Mouse (Mus musculus): ENCODE data around the gene Gm14214. TPM values are rescaled to one million over a fixed set of nuclear protein-coding genes. Genes with fewer than 3 reads are reported as not detected.

The Gm14214 gene
- polyA plus RNA-seq, 1 experiment from 2014 or later, result not detected

- no peak for ATAC-seq (ENCODE audit: insufficient number of reproducible peaks, low FRiP score)
- 85% methylated on average over 1 of the region's 1 CpGs for WGBS
Measured at GRCm38 (mm10) chr2:154774032-154774431, 4.2 kb upstream of the Gm14214 start.

DNA sequence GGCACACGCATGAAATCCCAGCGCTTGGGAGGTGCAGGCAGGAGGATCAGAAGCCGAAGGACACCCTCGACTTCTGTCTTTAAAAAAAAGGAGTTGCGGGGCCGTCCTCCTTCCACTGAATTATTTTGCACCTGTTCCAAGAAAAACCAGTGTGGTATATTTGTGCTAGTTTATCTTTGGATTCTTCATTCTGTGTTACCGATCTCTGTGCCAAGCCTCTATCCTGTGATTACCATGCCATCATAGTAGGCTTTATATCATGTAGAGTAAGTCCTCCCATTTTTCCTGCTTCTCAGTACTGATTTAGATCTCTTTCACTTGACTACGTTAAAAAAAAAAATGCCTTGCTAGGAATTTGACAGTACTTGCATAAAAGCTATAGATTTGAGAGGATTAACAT, 1.8 kb upstream of the Gm14214 start:
- H3K4me2 ChIP-seq, result no peak overlapping the region
- H3K9ac ChIP-seq, result no peak overlapping the region
- peaks cover 6% of the 10 kb centered on the region; the same call in 1 of the 2 replicates for H3K4me1 ChIP-seq (replicated peaks)
- peaks cover 4% of the 10 kb centered on the region; the same call in 1 of the 2 replicates for H3K9me3 ChIP-seq (replicated peaks)
- no peak overlapping the region for H3K27ac ChIP-seq (ENCODE audit: poor library complexity, severe bottlenecking)
- no peak overlapping the region for H3K4me3 ChIP-seq
- no peaks in the 10 kb centered on the region for H3K36me3 ChIP-seq
- 84% methylated on average over 8 of the region's 8 CpGs for WGBS
- H3K27me3 ChIP-seq (replicated peaks), result no peaks in the 10 kb centered on the region
- no peak for ATAC-seq (ENCODE audit: insufficient number of reproducible peaks, low FRiP score)

More at GRCm38 (mm10) chr2:154774032-154774431, 4.2 kb upstream of the Gm14214 start:
- Histone ChIP-seq H3K4me1 (replicated peaks) (peaks cover 7% of the 10 kb centered on the region; the same call in 1 of the 2 replicates), H3K27ac (ENCODE audit: poor library complexity, severe bottlenecking) (no peak overlapping the region), H3K36me3 (no peaks in the 10 kb centered on the region), H3K9ac (no peak overlapping the region), H3K27me3 (replicated peaks) (no peaks in the 10 kb centered on the region), H3K4me3 (no peak overlapping the region), H3K9me3 (replicated peaks) (peaks cover 4% of the 10 kb centered on the region; the same call in 1 of the 2 replicates), H3K4me2 (no peak overlapping the region)

GRCm38 (mm10) chr2:154767051-154767450, 2.8 kb downstream of the Gm14214 start:
- WGBS, result 83% methylated on average over 6 of the region's 6 CpGs
- no peaks in the 10 kb centered on the region for H3K9me3 ChIP-seq (replicated peaks)
- ATAC-seq (ENCODE audit: insufficient number of reproducible peaks, low FRiP score), result no peak
- no peaks in the 10 kb centered on the region for H3K36me3 ChIP-seq
- H3K27ac ChIP-seq (ENCODE audit: poor library complexity, severe bottlenecking), result no peak overlapping the region
- no peaks in the 10 kb centered on the region for H3K27me3 ChIP-seq (replicated peaks)
- H3K4me2 ChIP-seq, result no peak overlapping the region
- H3K4me3 ChIP-seq, result no peak overlapping the region
- H3K4me1 ChIP-seq (replicated peaks), result peaks cover 14% of the 10 kb centered on the region
- no peak overlapping the region for H3K9ac ChIP-seq

DNA sequence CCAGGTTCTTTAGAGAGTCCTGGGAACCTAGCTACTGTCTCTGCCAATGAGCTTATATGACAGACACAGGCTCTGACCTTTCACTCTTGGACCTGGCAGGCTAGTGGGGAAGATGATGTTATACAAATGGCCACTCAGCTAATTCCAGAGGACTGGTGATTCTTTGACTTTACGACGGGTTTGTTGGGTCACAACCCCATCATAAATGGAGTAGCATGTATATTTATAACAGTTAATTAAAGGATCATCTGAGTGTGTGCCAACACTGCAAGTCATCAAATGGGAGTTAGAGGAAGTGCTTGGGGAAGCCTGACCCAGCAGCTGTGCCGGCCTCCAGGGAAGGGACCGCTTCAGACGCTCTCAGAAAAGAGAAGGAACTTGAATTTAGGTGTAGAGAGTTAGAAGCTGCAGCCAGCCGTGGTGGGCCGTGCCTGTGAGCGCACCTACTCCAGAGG, 4.2 kb downstream of the Gm14214 start:
- 81% methylated on average over 8 of the region's 8 CpGs for WGBS
- Histone ChIP-seq H3K36me3 (no peaks in the 10 kb centered on the region), H3K27ac (ENCODE audit: poor library complexity, severe bottlenecking) (peak overlapping the region; percentile 11; the same call in 1 of the 2 replicates), H3K9ac (no peak overlapping the region), H3K4me2 (no peak overlapping the region), H3K27me3 (replicated peaks) (no peaks in the 10 kb centered on the region), H3K4me1 (replicated peaks) (peaks cover 14% of the 10 kb centered on the region), H3K9me3 (replicated peaks) (no peaks in the 10 kb centered on the region), H3K4me3 (no peak overlapping the region)
- no peak for ATAC-seq (ENCODE audit: insufficient number of reproducible peaks, low FRiP score)

DNA sequence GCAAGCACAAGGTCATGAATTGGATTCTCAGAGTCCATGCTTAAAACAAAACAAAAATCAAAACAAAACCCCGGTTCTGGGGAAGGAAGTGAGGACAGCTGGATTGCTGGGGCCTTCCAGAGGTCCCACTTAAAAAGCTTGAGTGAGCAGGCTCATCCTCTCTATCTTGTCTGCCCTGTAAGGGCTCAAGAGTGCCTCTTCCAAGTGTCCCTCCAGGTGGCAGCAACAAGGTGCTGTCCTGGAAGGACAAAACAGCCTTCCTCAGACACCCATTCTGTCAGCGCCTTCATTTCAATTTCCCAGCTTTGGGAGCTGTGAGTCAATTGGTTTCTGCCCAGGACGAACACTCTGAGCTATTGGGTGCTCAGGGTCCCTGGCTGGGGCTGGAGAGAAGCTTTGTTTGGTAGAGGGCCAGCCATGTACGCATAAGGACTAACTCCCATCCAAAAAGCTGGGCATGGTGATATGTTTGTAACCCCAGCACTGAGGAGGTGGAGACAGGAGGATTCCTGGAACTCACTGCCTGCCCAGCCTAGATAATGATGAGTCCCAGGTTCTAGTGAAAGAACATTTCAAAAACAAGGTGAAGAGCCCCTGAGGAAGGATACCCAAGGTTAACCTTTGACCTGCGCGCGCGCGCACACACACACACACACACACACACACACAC, 4.9 kb downstream of the Gm14214 start:
- H3K4me3 ChIP-seq, result no peak overlapping the region
- no peak overlapping the region for H3K4me2 ChIP-seq
- WGBS, result 71% methylated on average over 9 of the region's 9 CpGs
- no peaks in the 10 kb centered on the region for H3K27me3 ChIP-seq (replicated peaks)
- H3K9ac ChIP-seq, result no peak overlapping the region
- 0 out of 2 replicates have a peak overlapping the region, but pooled peaks have one; percentile 11 for H3K27ac ChIP-seq (ENCODE audit: poor library complexity, severe bottlenecking)
- ATAC-seq (ENCODE audit: insufficient number of reproducible peaks, low FRiP score), result peak; percentile 89
- H3K36me3 ChIP-seq, result no peaks in the 10 kb centered on the region
- H3K9me3 ChIP-seq (replicated peaks), result no peaks in the 10 kb centered on the region
- H3K4me1 ChIP-seq (replicated peaks), result peaks cover 14% of the 10 kb centered on the region

DNA sequence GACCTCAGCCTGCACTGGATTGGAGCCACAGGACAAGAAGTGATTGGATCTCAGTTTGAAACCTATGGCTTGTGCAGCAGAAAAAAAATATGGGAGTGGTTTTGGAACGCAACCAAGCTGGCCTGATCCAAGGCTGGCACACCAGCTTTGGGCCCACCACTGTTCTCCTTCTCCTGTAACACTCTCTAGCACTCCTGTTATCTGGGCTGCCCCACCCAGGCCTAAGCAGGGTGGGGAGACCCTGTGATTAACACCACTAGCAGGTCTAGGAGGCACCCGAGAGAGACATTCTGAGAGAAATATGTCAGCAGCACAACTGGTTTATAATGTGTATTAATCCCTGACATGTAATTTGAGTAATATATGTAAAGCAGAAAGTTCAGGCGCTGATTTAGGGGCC, 6.6 kb downstream of the Gm14214 start:
- Histone ChIP-seq H3K27me3 (replicated peaks) (no peaks in the 10 kb centered on the region), H3K9ac (no peak overlapping the region), H3K4me1 (replicated peaks) (peaks cover 14% of the 10 kb centered on the region), H3K27ac (ENCODE audit: poor library complexity, severe bottlenecking) (no peak overlapping the region), H3K9me3 (replicated peaks) (no peaks in the 10 kb centered on the region), H3K36me3 (no peaks in the 10 kb centered on the region), H3K4me3 (no peak overlapping the region), H3K4me2 (no peak overlapping the region)
- no peak for ATAC-seq (ENCODE audit: insufficient number of reproducible peaks, low FRiP score)
- WGBS, result 59% methylated on average over 3 of the region's 3 CpGs

DNA sequence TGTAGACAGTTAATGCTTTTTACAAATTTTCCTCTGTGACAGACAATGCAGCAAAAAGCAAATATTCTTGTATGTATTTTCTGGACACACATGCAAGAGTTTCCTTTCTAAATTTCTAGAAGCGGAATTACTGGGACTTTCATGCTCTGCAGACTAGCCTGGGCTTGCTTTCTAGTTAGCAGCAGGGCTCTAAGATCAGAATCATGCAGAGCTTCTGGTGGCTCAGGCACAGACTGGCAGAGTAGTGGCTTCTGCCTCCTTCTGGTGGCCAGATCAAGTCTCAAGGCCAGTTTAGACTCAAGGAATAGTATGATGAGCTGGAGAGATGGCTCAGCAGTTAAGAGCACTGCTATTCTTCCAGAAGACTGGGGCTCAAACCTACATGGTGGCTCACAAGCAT, 11.4 kb downstream of the Gm14214 start:
- Histone ChIP-seq H3K36me3 (no peaks in the 10 kb centered on the region), H3K4me1 (replicated peaks) (peaks cover 6% of the 10 kb centered on the region), H3K4me2 (no peak overlapping the region), H3K9me3 (replicated peaks) (no peaks in the 10 kb centered on the region), H3K27me3 (replicated peaks) (no peaks in the 10 kb centered on the region), H3K9ac (no peak overlapping the region), H3K27ac (ENCODE audit: poor library complexity, severe bottlenecking) (no peak overlapping the region), H3K4me3 (no peak overlapping the region)
- ATAC-seq (ENCODE audit: insufficient number of reproducible peaks, low FRiP score), result no peak
- 78% methylated on average over 1 of the region's 1 CpGs for WGBS

GRCm38 (mm10) chr2:154757691-154758090, 12.1 kb downstream of the Gm14214 start:
- no peak overlapping the region for H3K4me2 ChIP-seq
- WGBS, result 87% methylated on average over 5 of the region's 5 CpGs
- H3K9ac ChIP-seq, result no peak overlapping the region
- H3K27me3 ChIP-seq (replicated peaks), result no peaks in the 10 kb centered on the region
- no peak overlapping the region for H3K27ac ChIP-seq (ENCODE audit: poor library complexity, severe bottlenecking)
- no peaks in the 10 kb centered on the region for H3K4me1 ChIP-seq (replicated peaks)
- no peak overlapping the region for H3K4me3 ChIP-seq
- ATAC-seq (ENCODE audit: insufficient number of reproducible peaks, low FRiP score), result no peak
- H3K36me3 ChIP-seq, result no peaks in the 10 kb centered on the region
- H3K9me3 ChIP-seq (replicated peaks), result no peaks in the 10 kb centered on the region

GRCm38 (mm10) chr2:154755791-154756190, 14.0 kb downstream of the Gm14214 start:
- no peak for ATAC-seq (ENCODE audit: insufficient number of reproducible peaks, low FRiP score)
- H3K9ac ChIP-seq, result no peak overlapping the region
- WGBS, result 54% methylated on average over 6 of the region's 6 CpGs

DNA sequence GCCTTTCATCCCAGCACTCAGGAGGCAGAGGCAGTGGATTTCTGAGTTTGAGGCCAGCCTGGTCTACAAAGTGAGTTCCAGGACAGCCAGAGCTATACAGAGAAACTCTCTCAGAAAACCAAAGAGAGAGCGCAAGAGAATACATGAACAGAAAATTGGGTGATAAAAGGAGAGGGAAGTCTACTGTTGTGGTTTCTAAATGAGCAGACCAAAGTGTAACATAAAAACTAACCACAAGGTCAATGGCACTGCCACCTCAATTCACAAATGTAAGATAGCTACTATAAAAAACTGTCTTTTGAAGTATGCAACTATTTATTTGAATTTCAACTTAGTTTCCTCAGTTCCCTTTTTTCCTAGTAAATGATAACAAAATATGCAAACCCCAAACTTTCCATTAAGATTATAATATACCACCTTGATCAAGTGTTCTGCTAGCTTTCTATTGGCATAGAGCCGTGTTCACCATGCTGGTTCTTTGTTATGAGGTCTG, 15.7 kb downstream of the Gm14214 start:
- 82% methylated on average over 2 of the region's 2 CpGs for WGBS
- no peak overlapping the region for H3K4me3 ChIP-seq

More at GRCm38 (mm10) chr2:154755791-154756190, 14.0 kb downstream of the Gm14214 start:
- Histone ChIP-seq H3K4me1 (replicated peaks) (no peaks in the 10 kb centered on the region), H3K27me3 (replicated peaks) (no peaks in the 10 kb centered on the region), H3K4me2 (no peak overlapping the region), H3K9me3 (replicated peaks) (no peaks in the 10 kb centered on the region), H3K4me3 (no peak overlapping the region), H3K27ac (ENCODE audit: poor library complexity, severe bottlenecking) (no peak overlapping the region), H3K36me3 (no peaks in the 10 kb centered on the region)

GRCm38 (mm10) chr2:154751924-154752323, 17.9 kb downstream of the Gm14214 start:
- no peaks in the 10 kb centered on the region for H3K9me3 ChIP-seq (replicated peaks)
- no peak for ATAC-seq (ENCODE audit: insufficient number of reproducible peaks, low FRiP score)
- 64% methylated on average over 8 of the region's 8 CpGs for WGBS

More for the DNA sequence above, 15.7 kb downstream of the Gm14214 start:
- Histone ChIP-seq H3K36me3 (no peaks in the 10 kb centered on the region), H3K9ac (no peak overlapping the region), H3K9me3 (replicated peaks) (no peaks in the 10 kb centered on the region), H3K4me1 (replicated peaks) (no peaks in the 10 kb centered on the region), H3K4me2 (no peak overlapping the region), H3K27ac (ENCODE audit: poor library complexity, severe bottlenecking) (no peak overlapping the region), H3K27me3 (replicated peaks) (no peaks in the 10 kb centered on the region)
- ATAC-seq (ENCODE audit: insufficient number of reproducible peaks, low FRiP score), result no peak

More at GRCm38 (mm10) chr2:154751924-154752323, 17.9 kb downstream of the Gm14214 start:
- H3K27me3 ChIP-seq (replicated peaks), result no peaks in the 10 kb centered on the region
- no peak overlapping the region for H3K4me2 ChIP-seq
- no peak overlapping the region for H3K4me3 ChIP-seq
- no peak overlapping the region for H3K27ac ChIP-seq (ENCODE audit: poor library complexity, severe bottlenecking)
- H3K9ac ChIP-seq, result no peak overlapping the region
- H3K36me3 ChIP-seq, result no peaks in the 10 kb centered on the region
- no peaks in the 10 kb centered on the region for H3K4me1 ChIP-seq (replicated peaks)

All from heart, embryonic 12.5 days (tissue).